Mouse (Mus musculus) heart, adult 8-10 months (tissue): ENCODE data around the gene Mfsd12. TPM values are rescaled to one million over a fixed set of nuclear protein-coding genes. Genes with fewer than 3 reads are reported as not detected.

ENCODE experiments used
- microRNA-seq: library from miRNA; unstranded; fragments of <30 nt; microRNA quantifications from one replicate; pipeline ENCODE4 v1.2.0, GENCODE M21; 2022
- total RNA-seq, 4 experiments: library from RNA; stranded (reverse); gene quantifications; 2 replicates each; pipeline ENCODE4 v1.2.4; 2022

The Mfsd12 gene
- total RNA-seq, 4 experiments from 2014 or later = 9.2 to 11.4 (median 9.8) TPM

Small RNAs within 50 kb of the gene (microRNA-seq; reads per million reads assigned to microRNA genes)
- 0.84 reads per million for gene Mir6913

Other genes with a start within 250 kb of the Mfsd12 start
- 10 to 100 TPM; 39.4 to 41.9 (median 40.7) TPM for gene Zbtb7a, start 222.3 kb upstream of the Mfsd12 start, total RNA-seq
- gene Pias4, start 189.6 kb upstream of the Mfsd12 start, total RNA-seq = 10 to 100 TPM; 16.8 to 18.6 (median 17.0) TPM
- 1,000 to 10,000 TPM; 1,076 to 1,267 (median 1,170) TPM for gene Eef2, start 180.9 kb upstream of the Mfsd12 start, total RNA-seq
- 10 to 100 TPM; 26.3 to 35.5 (median 29.8) TPM for gene Dapk3, start 174.5 kb upstream of the Mfsd12 start, total RNA-seq
- not detected for gene 4930442H23Rik, start 173.6 kb upstream of the Mfsd12 start, total RNA-seq
- gene Nmrk2, start 155.4 kb upstream of the Mfsd12 start, total RNA-seq = 10 to 100 TPM in 1 of 4 experiments, 1 to 10 TPM in 3; 5.8 to 18.8 (median 8.2) TPM
- gene Atcay, start 126.7 kb upstream of the Mfsd12 start, total RNA-seq = under 1 TPM in 1 of 4 experiments, not detected in 3; 0.63 TPM
- 1 to 10 TPM; 1.6 to 3.1 (median 2.7) TPM for gene Zfr2, start 124.3 kb upstream of the Mfsd12 start, total RNA-seq
- under 1 TPM; 0.26 to 0.75 (median 0.62) TPM for gene Matk, start 104.6 kb upstream of the Mfsd12 start, total RNA-seq
- 100 to 1,000 TPM; 105 to 124 (median 112) TPM for gene Mrpl54, start 90.6 kb upstream of the Mfsd12 start, total RNA-seq
- 100 to 1,000 TPM; 105 to 122 (median 112) TPM for gene Apba3, start 90.5 kb upstream of the Mfsd12 start, total RNA-seq
- under 1 TPM in 1 of 4 experiments, not detected in 3; 0.22 TPM for gene Tjp3, start 65.9 kb upstream of the Mfsd12 start, total RNA-seq
- gene Pip5k1c, start 64.5 kb upstream of the Mfsd12 start, total RNA-seq = 10 to 100 TPM; 25.7 to 29.5 (median 26.8) TPM
- gene Cactin, start 36.4 kb upstream of the Mfsd12 start, total RNA-seq = 10 to 100 TPM; 14.4 to 19.2 (median 16.3) TPM
- gene Tbxa2r, start 28.8 kb upstream of the Mfsd12 start, total RNA-seq = 1 to 10 TPM; 2.7 to 5.4 (median 3.5) TPM
- gene Gipc3, start 14.2 kb upstream of the Mfsd12 start, total RNA-seq = 1 to 10 TPM; 4.1 to 6.6 (median 5.2) TPM
- 10 to 100 TPM; 52.4 to 61.2 (median 57.1) TPM for gene Hmg20b, start 7.0 kb upstream of the Mfsd12 start, total RNA-seq
- under 1 TPM in 2 of 4 experiments, not detected in 2; 0.29 to 0.66 TPM for gene 4930404N11Rik, start 8.3 kb downstream of the Mfsd12 start, total RNA-seq
- 10 to 100 TPM; 25.9 to 39.0 (median 32.2) TPM for gene Fzr1, start 21.0 kb downstream of the Mfsd12 start, total RNA-seq
- gene Dohh, start 26.9 kb downstream of the Mfsd12 start, total RNA-seq = 10 to 100 TPM; 49.1 to 55.0 (median 53.8) TPM
- 1 to 10 TPM in 2 of 4 experiments, under 1 TPM in 2; 0.73 to 1.3 (median 1.0) TPM for gene Gm48551, start 27.0 kb downstream of the Mfsd12 start, total RNA-seq
- under 1 TPM in 2 of 4 experiments, not detected in 2; 0.50 to 0.72 TPM for gene Gm48552, start 31.5 kb downstream of the Mfsd12 start, total RNA-seq
- gene Smim24, start 35.6 kb downstream of the Mfsd12 start, total RNA-seq = 1 to 10 TPM; 1.4 to 2.4 (median 1.9) TPM
- 100 to 1,000 TPM; 100 to 132 (median 108) TPM for gene Nfic, start 98.1 kb downstream of the Mfsd12 start, total RNA-seq
- gene Celf5, start 125.2 kb downstream of the Mfsd12 start, total RNA-seq = under 1 TPM in 2 of 4 experiments, not detected in 2; 0.12 to 0.29 TPM
- 10 to 100 TPM; 48.7 to 72.7 (median 66.7) TPM for gene Ncln, start 138.9 kb downstream of the Mfsd12 start, total RNA-seq
- 1 to 10 TPM in 2 of 4 experiments, under 1 TPM in 2; 0.88 to 1.4 (median 1.0) TPM for gene S1pr4, start 142.6 kb downstream of the Mfsd12 start, total RNA-seq
- gene Gna15, start 166.7 kb downstream of the Mfsd12 start, total RNA-seq = under 1 TPM; 0.37 to 0.78 (median 0.54) TPM
- 10 to 100 TPM; 47.7 to 54.1 (median 50.9) TPM for gene Gna11, start 187.7 kb downstream of the Mfsd12 start, total RNA-seq
- gene Aes, start 202.0 kb downstream of the Mfsd12 start, total RNA-seq = 1,000 to 10,000 TPM; 1,133 to 1,192 (median 1,173) TPM
- gene Tle2, start 217.1 kb downstream of the Mfsd12 start, total RNA-seq = 10 to 100 TPM in 2 of 4 experiments, 1 to 10 TPM in 2; 5.4 to 12.1 (median 9.1) TPM
- gene Tle6, start 243.6 kb downstream of the Mfsd12 start, total RNA-seq = 10 to 100 TPM in 1 of 4 experiments, 1 to 10 TPM in 3; 6.8 to 12.7 (median 9.3) TPM
- gene BC025920, start 248.8 kb downstream of the Mfsd12 start, total RNA-seq = 1 to 10 TPM; 2.3 to 4.4 (median 3.0) TPM